Mouse (Mus musculus) neural tube, embryonic 14.5 days (tissue): ENCODE measurements at regions not wholly inside any gene's neighbourhood (a gene's known extent, or its start where the extent isn't known, plus 50 kb on each side); places are given as distances from the start of the nearest gene placed in this dataset.
"Not testable (repeated sequence)": the region's sequence is repeated elsewhere in the genome, so short reads cannot be mapped to it uniquely, and the experiment has no call there.

ENCODE experiments used
- ATAC-seq: fragments of 200-750 bp; cut with Nextera tagmentation; 2 replicates; pipeline ENCODE4 v1.8.0; 2017; ENCODE audit warnings: low read depth, mild to moderate bottlenecking, moderate TSS enrichment, moderate library complexity
- H3K27ac ChIP-seq: fragments of 300-500 bp; sonication (generic); 2 replicates; pipeline ENCODE4 v1.5.1; 2014; ENCODE audit warnings: low read depth, mild to moderate bottlenecking, control low read depth, low read length, moderate library complexity, mixed read lengths
- H3K27me3 ChIP-seq: fragments of 300-500 bp; sonication (generic); 2 replicates; pipeline ENCODE4 v1.6.1; 2014; ENCODE audit warnings: low read length; ENCODE audit not compliant: control insufficient read depth, insufficient read depth
- H3K36me3 ChIP-seq: fragments of 300-500 bp; sonication (generic); 2 replicates; pipeline ENCODE4 v1.6.1; 2014; ENCODE audit warnings: low read length, mixed read lengths; ENCODE audit not compliant: control insufficient read depth, insufficient read depth
- H3K4me1 ChIP-seq: fragments of 300-500 bp; sonication (generic); 2 replicates; pipeline ENCODE4 v1.6.1; 2014; ENCODE audit warnings: low read length; ENCODE audit not compliant: control insufficient read depth, insufficient read depth
- H3K4me2 ChIP-seq: fragments of 300-500 bp; sonication (generic); 2 replicates; pipeline ENCODE4 v1.6.1; 2014; ENCODE audit warnings: mild to moderate bottlenecking, low read depth, low read length, control low read depth
- H3K4me3 ChIP-seq: fragments of 300-500 bp; sonication (generic); 2 replicates; pipeline ENCODE4 v1.5.1; 2014; ENCODE audit warnings: low read depth, low read length, control low read depth, mixed read lengths
- H3K9ac ChIP-seq: fragments of 300-500 bp; sonication (generic); replicated peaks from 2 replicates; pipeline ENCODE4 v1.6.1; 2014; ENCODE audit warnings: low read depth, mild to moderate bottlenecking, control low read depth, low read length, mixed read lengths
- H3K9me3 ChIP-seq: fragments of 300-500 bp; sonication (generic); 2 replicates; pipeline ENCODE4 v1.6.1; 2016; ENCODE audit warnings: low read length; ENCODE audit not compliant: control insufficient read depth
- WGBS: fragments of 180-500 bp; shearing (Covaris S2); extraction: QIAGEN DNeasy Blood & Tissue Kit; methylation state at CpG from one replicate; pipeline ENCODE4 v1.1.7; 2014; 5-methylcytosine and 5-hydroxymethylcytosine counted together

- H3K9ac ChIP-seq, result no peak overlapping the region
- no peaks in the 10 kb centered on the region for H3K36me3 ChIP-seq
- no peak overlapping the region for H3K27ac ChIP-seq
- H3K9me3 ChIP-seq, result no peaks in the 10 kb centered on the region
- H3K27me3 ChIP-seq, result no peaks in the 10 kb centered on the region
- WGBS, result 92% methylated on average over 5 of the region's 5 CpGs
- H3K4me3 ChIP-seq, result no peak overlapping the region
- no peak overlapping the region for H3K4me2 ChIP-seq
- H3K4me1 ChIP-seq, result no peaks in the 10 kb centered on the region
- no peak for ATAC-seq
These were observed 233.7 kb upstream of the Lrfn2 start for GRCm38 (mm10) chr17:48698456-48698855.

GRCm38 (mm10) chr17:48700591-48700990 is 231.6 kb upstream of the Lrfn2 start:
- Histone ChIP-seq H3K4me2 (no peak overlapping the region), H3K9me3 (no peaks in the 10 kb centered on the region), H3K4me3 (no peak overlapping the region), H3K27ac (no peak overlapping the region), H3K4me1 (no peaks in the 10 kb centered on the region), H3K36me3 (no peaks in the 10 kb centered on the region), H3K27me3 (no peaks in the 10 kb centered on the region), H3K9ac (no peak overlapping the region)
- WGBS, result 24% methylated on average over 10 of the region's 10 CpGs
- ATAC-seq, result no peak

- ATAC-seq, result no peak
- H3K27me3 ChIP-seq, result no peaks in the 10 kb centered on the region
- 83% methylated on average over 4 of the region's 4 CpGs for WGBS
- H3K4me2 ChIP-seq, result no peak overlapping the region
- no peaks in the 10 kb centered on the region for H3K36me3 ChIP-seq
- H3K4me3 ChIP-seq, result no peak overlapping the region
- no peak overlapping the region for H3K27ac ChIP-seq
- H3K4me1 ChIP-seq, result no peaks in the 10 kb centered on the region
- H3K9ac ChIP-seq, result no peak overlapping the region
- no peaks in the 10 kb centered on the region for H3K9me3 ChIP-seq
These were observed 211.7 kb upstream of the Lrfn2 start for GRCm38 (mm10) chr17:48720506-48720905.

- 72% methylated on average over 10 of the region's 10 CpGs for WGBS
- ATAC-seq, result no peak
These were observed 208.9 kb upstream of the Lrfn2 start for GRCm38 (mm10) chr17:48723286-48723685.

GRCm38 (mm10) chr17:48724513-48725112 is 207.6 kb upstream of the Lrfn2 start:
- H3K4me3 ChIP-seq, result no peak overlapping the region
- no peaks in the 10 kb centered on the region for H3K36me3 ChIP-seq
- no peak for ATAC-seq
- no peaks in the 10 kb centered on the region for H3K4me1 ChIP-seq
- H3K27ac ChIP-seq, result no peak overlapping the region
- WGBS, result 88% methylated on average over 11 of the region's 11 CpGs
- no peak overlapping the region for H3K4me2 ChIP-seq
- H3K9ac ChIP-seq, result no peak overlapping the region
- H3K9me3 ChIP-seq, result no peaks in the 10 kb centered on the region
- H3K27me3 ChIP-seq, result no peaks in the 10 kb centered on the region

More at GRCm38 (mm10) chr17:48723286-48723685, 208.9 kb upstream of the Lrfn2 start:
- H3K9ac ChIP-seq, result no peak overlapping the region
- H3K4me2 ChIP-seq, result no peak overlapping the region
- no peak overlapping the region for H3K27ac ChIP-seq
- no peaks in the 10 kb centered on the region for H3K36me3 ChIP-seq
- no peaks in the 10 kb centered on the region for H3K9me3 ChIP-seq
- no peaks in the 10 kb centered on the region for H3K27me3 ChIP-seq
- H3K4me1 ChIP-seq, result no peaks in the 10 kb centered on the region
- no peak overlapping the region for H3K4me3 ChIP-seq

GRCm38 (mm10) chr17:48726460-48726859 is 205.7 kb upstream of the Lrfn2 start:
- Histone ChIP-seq H3K4me3 (no peak overlapping the region), H3K36me3 (no peaks in the 10 kb centered on the region), H3K9ac (no peak overlapping the region), H3K4me1 (no peaks in the 10 kb centered on the region), H3K27ac (no peak overlapping the region), H3K27me3 (no peaks in the 10 kb centered on the region), H3K9me3 (no peaks in the 10 kb centered on the region), H3K4me2 (no peak overlapping the region)
- ATAC-seq, result no peak
- 80% methylated on average over 3 of the region's 3 CpGs for WGBS

- ATAC-seq, result peak; percentile 54
- no peaks in the 10 kb centered on the region for H3K4me1 ChIP-seq
- no peaks in the 10 kb centered on the region for H3K9me3 ChIP-seq
- no peak overlapping the region for H3K9ac ChIP-seq
- H3K4me3 ChIP-seq, result no peak overlapping the region
- H3K27me3 ChIP-seq, result no peaks in the 10 kb centered on the region
- H3K27ac ChIP-seq, result no peak overlapping the region
- H3K36me3 ChIP-seq, result no peaks in the 10 kb centered on the region
- no peak overlapping the region for H3K4me2 ChIP-seq
- 48% methylated on average over 9 of the region's 9 CpGs for WGBS
These were observed 198.4 kb upstream of the Lrfn2 start for GRCm38 (mm10) chr17:48733801-48734200.

- not testable (repeated sequence) for H3K4me2 ChIP-seq, H3K9me3 ChIP-seq, H3K27me3 ChIP-seq, ATAC-seq, H3K9ac ChIP-seq, H3K36me3 ChIP-seq, H3K4me3 ChIP-seq, H3K4me1 ChIP-seq, H3K27ac ChIP-seq
- WGBS, result 79% methylated on average over 2 of the region's 2 CpGs
These were observed 195.0 kb upstream of the Lrfn2 start for GRCm38 (mm10) chr17:48737181-48737580.

- no peaks in the 10 kb centered on the region for H3K9me3 ChIP-seq
- H3K9ac ChIP-seq, result no peak overlapping the region
- no peak overlapping the region for H3K27ac ChIP-seq
- no peak overlapping the region for H3K4me3 ChIP-seq
- H3K27me3 ChIP-seq, result no peaks in the 10 kb centered on the region
- WGBS, result 69% methylated on average over 5 of the region's 5 CpGs
- H3K36me3 ChIP-seq, result no peaks in the 10 kb centered on the region
- ATAC-seq, result no peak
- no peaks in the 10 kb centered on the region for H3K4me1 ChIP-seq
- H3K4me2 ChIP-seq, result no peak overlapping the region
These were observed 193.5 kb upstream of the Lrfn2 start for GRCm38 (mm10) chr17:48738708-48739107.
